Mouse (Mus musculus): ENCODE measurements around the gene Msi2.

DNA sequence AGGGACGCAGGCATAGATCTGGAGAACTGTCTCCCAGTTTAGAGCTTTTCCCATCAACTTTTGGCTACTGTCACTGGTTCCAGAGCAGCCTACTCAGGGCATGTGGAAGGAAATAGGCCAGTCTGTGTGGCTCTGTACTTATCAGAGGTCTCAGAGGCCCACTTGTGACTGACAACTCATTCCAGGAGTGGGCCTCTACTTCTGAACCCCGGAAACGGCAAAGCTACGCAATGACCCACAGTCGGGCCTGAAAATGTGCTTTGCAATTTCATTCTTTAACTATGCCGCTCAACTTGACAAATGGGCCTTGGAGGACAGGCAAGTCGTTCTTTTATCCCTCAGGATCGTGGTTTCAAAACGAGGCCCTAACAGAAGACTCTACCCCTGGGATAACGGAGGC, 317.4 kb downstream of the Msi2 start:
- no peak for TF ChIP-seq CTCF (IDR thresholded peaks at IDR 0.05; ENCODE audit: control insufficient read depth, insufficient read depth, low read length)
- no peak for TF ChIP-seq POLR2A (IDR thresholded peaks at IDR 0.05; ENCODE audit: borderline replicate concordance, control insufficient read depth, low read depth, low read length)
